Mouse (Mus musculus) limb, embryonic 13.5 days (tissue): ENCODE measurements around the gene Churc1. TPM values are rescaled to one million over a fixed set of nuclear protein-coding genes. Genes with fewer than 3 reads are reported as not detected.
"Not testable (repeated sequence)": the region's sequence is repeated elsewhere in the genome, so short reads cannot be mapped to it uniquely, and the experiment has no call there.

Source experiments
- ATAC-seq: fragments of 200-750 bp; cut with Nextera tagmentation; 2 replicates; pipeline ENCODE4 v1.8.0; 2017; ENCODE audit warnings: low read depth, moderate number of reproducible peaks, moderate TSS enrichment; ENCODE audit not compliant: low FRiP score
- H3K27ac ChIP-seq: fragments of 300-500 bp; sonication (generic); 2 replicates; pipeline ENCODE4 v1.5.1; 2015; ENCODE audit warnings: inconsistent platforms, mild to moderate bottlenecking, moderate library complexity
- H3K27me3 ChIP-seq: fragments of 300-500 bp; sonication (generic); 2 replicates; pipeline ENCODE4 v1.6.1; 2015; ENCODE audit warnings: mild to moderate bottlenecking, inconsistent platforms
- H3K36me3 ChIP-seq: fragments of 300-500 bp; sonication (generic); 2 replicates; pipeline ENCODE4 v1.6.1; 2015; ENCODE audit warnings: inconsistent platforms, mild to moderate bottlenecking, moderate library complexity
- H3K4me1 ChIP-seq: fragments of 300-500 bp; sonication (generic); 2 replicates; pipeline ENCODE4 v1.6.1; 2015; ENCODE audit warnings: inconsistent platforms
- H3K4me2 ChIP-seq: fragments of 300-500 bp; sonication (generic); replicated peaks from 2 replicates; pipeline ENCODE4 v1.6.1; 2015; ENCODE audit warnings: inconsistent platforms, mild to moderate bottlenecking, moderate library complexity
- H3K4me3 ChIP-seq: fragments of 300-500 bp; sonication (generic); 2 replicates; pipeline ENCODE4 v1.5.1; 2015; ENCODE audit warnings: moderate library complexity, mild to moderate bottlenecking, inconsistent platforms
- H3K9ac ChIP-seq: fragments of 300-500 bp; sonication (generic); 2 replicates; pipeline ENCODE4 v1.6.1; 2015; ENCODE audit warnings: mild to moderate bottlenecking, inconsistent platforms
- H3K9me3 ChIP-seq: fragments of 300-500 bp; sonication (generic); 2 replicates; pipeline ENCODE4 v1.6.1; 2016; ENCODE audit warnings: inconsistent platforms
- WGBS: fragments of 180-500 bp; shearing (Covaris S2); methylation state at CpG from one replicate; pipeline ENCODE4 v1.1.7; 2015; 5-methylcytosine and 5-hydroxymethylcytosine counted together
- polyA plus RNA-seq: library from polyadenylated mRNA; unstranded; fragments of >200 nt; fragmentation: Nextera tagmentation; extraction: Ambion mirVana; gene quantifications from 2 replicates; pipeline ENCODE4 v1.2.1, GENCODE M21; 2015

Churc1 gene
- polyA plus RNA-seq, 1 experiment from 2014 or later, result 104 TPM

DNA sequence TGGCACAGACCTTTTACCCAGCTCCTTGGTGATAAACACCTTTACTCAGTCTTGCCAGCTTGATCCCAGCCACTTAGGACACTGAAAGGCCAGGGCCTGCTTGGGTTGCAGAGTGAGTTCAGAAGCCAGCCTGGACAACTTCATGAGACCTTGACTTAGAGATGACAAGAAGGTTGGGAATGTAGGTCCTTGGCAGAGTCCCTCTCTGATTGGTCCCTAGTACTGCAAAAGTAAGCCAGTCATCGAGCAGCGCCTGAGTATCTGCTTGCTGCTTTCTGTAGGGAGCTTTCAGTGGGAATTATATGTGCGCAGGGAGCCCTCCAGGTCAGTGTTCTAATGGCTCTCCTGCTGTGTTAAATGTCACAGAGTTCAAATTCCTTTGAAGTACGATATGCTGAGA, 9.8 kb downstream of the Churc1 start:
- peaks cover 5% of the 10 kb centered on the region for H3K36me3 ChIP-seq
- no peak overlapping the region for H3K4me3 ChIP-seq
- no peaks in the 10 kb centered on the region for H3K27me3 ChIP-seq
- H3K9me3 ChIP-seq, result no peaks in the 10 kb centered on the region
- WGBS, result 52% methylated on average over 4 of the region's 4 CpGs
- H3K27ac ChIP-seq, result no peak overlapping the region
- no peak overlapping the region for H3K9ac ChIP-seq
- ATAC-seq, result no peak
- no peak overlapping the region for H3K4me2 ChIP-seq
- H3K4me1 ChIP-seq, result 0 out of 2 replicates have a peak, but pooled peaks cover 3% of the 10 kb centered on the region

DNA sequence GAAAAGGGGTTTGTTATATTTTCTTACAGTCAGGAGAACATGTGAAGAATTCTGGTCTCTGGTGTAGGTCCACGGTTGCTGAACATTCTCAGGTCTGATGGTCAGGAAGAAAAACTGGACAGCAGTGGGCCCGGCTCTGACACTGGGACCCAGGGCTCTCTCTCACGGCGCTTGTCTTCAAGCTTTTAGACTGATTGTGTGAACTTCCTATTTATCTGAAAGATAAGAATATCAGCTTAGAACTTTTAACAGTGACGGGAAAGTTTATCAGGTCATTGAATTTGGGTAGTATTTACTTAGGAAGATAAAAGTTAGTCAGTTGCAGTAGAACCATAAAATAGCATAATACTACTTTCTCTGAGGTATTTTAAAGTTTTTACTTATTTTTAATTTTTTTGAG, 11.6 kb downstream of the Churc1 start:
- no peak for ATAC-seq
- Histone ChIP-seq H3K27ac (no peak overlapping the region), H3K4me1 (no peaks in the 10 kb centered on the region), H3K27me3 (no peaks in the 10 kb centered on the region), H3K9me3 (no peaks in the 10 kb centered on the region), H3K4me2 (no peak overlapping the region), H3K9ac (no peak overlapping the region), H3K36me3 (peaks cover 5% of the 10 kb centered on the region), H3K4me3 (no peak overlapping the region)
- 91% methylated on average over 5 of the region's 5 CpGs for WGBS

DNA sequence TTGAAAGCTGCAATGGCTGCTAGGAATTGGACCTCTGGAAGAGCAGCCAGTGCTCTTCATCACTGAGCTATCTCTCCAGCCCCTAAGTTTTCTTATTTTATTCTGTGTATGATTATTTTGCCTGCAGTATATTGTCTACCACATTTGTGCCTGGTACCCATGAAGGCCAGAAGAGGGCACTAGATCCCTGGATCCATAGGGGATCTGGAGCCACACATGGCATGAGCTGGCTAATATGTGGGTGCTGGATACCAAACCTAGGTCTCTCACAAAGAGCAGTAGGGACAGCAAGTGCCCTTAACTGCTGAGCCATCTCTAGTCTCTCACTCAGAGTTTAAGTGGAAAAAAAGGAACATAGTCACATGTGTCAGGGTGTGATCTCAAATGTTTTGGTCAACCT, 12.5 kb downstream of the Churc1 start:
- Histone ChIP-seq H3K27me3 (no peaks in the 10 kb centered on the region), H3K9ac (no peak overlapping the region), H3K9me3 (no peaks in the 10 kb centered on the region), H3K4me1 (no peaks in the 10 kb centered on the region), H3K4me3 (no peak overlapping the region), H3K27ac (no peak overlapping the region), H3K4me2 (no peak overlapping the region), H3K36me3 (peaks cover 5% of the 10 kb centered on the region)
- ATAC-seq, result no peak

DNA sequence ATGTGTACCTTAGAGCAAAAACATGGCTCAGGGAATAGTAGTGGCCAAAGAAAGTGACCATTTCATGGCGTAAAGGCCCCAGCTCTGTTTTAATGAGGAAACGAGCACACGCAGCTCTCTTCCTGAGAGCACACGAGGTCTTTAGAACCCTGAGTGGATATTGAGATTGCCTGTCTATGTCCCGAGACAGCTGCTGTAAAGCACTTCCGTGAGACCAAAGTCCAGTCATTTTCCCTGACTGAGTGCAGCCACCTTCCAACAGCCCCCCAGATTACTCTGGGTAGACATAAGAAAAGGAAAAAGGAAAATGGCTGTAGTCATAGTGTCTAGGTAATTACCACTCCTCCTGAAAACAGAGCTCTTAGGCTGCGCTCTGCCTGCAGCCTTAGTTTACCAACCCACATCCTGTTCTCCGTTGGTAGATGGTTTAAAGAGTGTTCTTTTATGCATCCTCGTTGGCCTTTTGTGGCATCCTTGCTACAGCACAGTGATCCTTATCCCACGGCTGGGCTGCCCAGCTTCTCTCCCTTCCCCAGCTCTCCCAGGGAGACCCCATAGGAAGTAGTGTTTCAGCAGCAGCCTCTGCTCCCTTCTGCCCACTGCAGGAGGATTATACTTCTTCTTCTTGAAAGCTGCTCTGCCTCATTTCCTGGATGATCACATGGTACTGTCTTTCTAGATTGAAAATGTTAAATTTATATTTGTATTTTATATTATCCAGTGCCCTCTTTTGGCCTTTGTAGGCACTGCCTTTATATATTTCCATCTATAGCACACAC, 13.2 kb downstream of the Churc1 start:
- 81% methylated on average over 10 of the region's 10 CpGs for WGBS
- H3K4me2 ChIP-seq, result no peak overlapping the region
- no peak overlapping the region for H3K9ac ChIP-seq
- H3K4me3 ChIP-seq, result no peak overlapping the region
- H3K4me1 ChIP-seq, result no peaks in the 10 kb centered on the region
- ATAC-seq, result no peak
- H3K27ac ChIP-seq, result no peak overlapping the region
- H3K36me3 ChIP-seq, result peaks cover 5% of the 10 kb centered on the region
- no peaks in the 10 kb centered on the region for H3K9me3 ChIP-seq
- H3K27me3 ChIP-seq, result no peaks in the 10 kb centered on the region

DNA sequence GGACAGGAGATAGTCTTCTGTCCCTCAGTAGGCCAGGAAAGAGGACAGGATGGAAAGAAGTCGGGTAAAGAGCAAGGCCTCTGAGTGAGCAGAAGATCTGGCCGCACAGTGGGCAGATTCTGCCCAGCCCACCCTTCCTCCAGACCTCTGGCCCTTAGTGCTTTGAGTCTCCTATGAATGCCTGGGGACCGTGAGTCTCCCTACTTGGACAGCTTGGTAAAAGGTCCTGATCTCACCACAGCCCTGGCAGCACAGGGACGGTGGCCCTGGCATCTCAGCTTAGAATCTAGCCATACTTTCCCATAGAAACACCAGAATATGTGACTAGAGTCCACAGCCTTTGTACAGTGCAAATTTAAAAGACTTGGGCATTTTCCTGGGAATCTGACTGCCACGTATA, 14.6 kb downstream of the Churc1 start:
- Histone ChIP-seq H3K4me2 (no peak overlapping the region), H3K9ac (no peak overlapping the region), H3K4me1 (no peaks in the 10 kb centered on the region), H3K4me3 (no peak overlapping the region), H3K9me3 (no peaks in the 10 kb centered on the region), H3K36me3 (peaks cover 5% of the 10 kb centered on the region), H3K27ac (no peak overlapping the region), H3K27me3 (no peaks in the 10 kb centered on the region)
- ATAC-seq, result no peak
- 82% methylated on average over 5 of the region's 5 CpGs for WGBS

DNA sequence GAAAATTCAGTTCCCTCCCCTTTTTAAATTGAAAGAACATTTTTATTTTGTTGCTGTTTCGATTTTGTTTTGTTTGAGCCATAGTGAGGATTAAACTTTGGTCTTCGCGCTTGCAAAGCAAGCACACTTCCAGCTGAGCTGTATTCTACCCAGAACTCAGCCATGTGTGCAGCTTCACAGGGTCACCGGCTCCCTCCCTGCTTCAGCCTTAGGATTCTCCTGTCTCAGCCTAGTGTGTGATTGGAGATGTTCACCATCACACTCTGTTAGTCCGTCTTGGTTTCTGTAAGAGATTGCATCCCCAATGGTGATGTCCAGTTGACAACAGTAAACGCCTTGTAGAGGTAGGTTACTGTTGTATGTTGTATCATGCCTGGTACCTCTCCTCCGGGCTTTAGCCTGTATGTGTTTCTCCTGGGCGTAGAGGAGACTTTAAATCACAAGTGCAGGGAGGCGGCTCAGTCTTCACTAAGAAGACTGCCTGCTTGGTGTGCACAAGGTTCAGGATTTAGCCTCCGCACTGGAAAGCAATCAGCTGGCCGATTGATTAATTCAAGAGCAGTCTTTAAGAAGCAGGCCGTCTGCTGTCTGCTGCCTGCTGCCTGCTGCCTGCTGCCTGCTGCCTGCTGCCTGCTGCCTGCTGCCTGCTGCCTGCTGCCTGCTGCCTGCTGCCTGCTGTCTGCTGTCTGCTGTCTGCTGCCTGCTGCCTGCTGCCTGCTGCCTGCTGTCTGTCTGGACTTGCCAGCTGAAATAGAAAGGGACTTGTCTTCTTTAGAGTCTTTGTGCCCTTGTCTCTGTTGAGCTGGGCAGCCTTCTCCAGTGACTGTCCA, 15.5 kb downstream of the Churc1 start:
- ATAC-seq, result no peak
- 74% methylated on average over 12 of the region's 12 CpGs for WGBS
- H3K9ac ChIP-seq, result no peak overlapping the region
- no peaks in the 10 kb centered on the region for H3K9me3 ChIP-seq
- H3K27ac ChIP-seq, result no peak overlapping the region
- H3K36me3 ChIP-seq, result peaks cover 5% of the 10 kb centered on the region
- no peaks in the 10 kb centered on the region for H3K27me3 ChIP-seq
- H3K4me1 ChIP-seq, result no peaks in the 10 kb centered on the region
- no peak overlapping the region for H3K4me2 ChIP-seq
- H3K4me3 ChIP-seq, result no peak overlapping the region

DNA sequence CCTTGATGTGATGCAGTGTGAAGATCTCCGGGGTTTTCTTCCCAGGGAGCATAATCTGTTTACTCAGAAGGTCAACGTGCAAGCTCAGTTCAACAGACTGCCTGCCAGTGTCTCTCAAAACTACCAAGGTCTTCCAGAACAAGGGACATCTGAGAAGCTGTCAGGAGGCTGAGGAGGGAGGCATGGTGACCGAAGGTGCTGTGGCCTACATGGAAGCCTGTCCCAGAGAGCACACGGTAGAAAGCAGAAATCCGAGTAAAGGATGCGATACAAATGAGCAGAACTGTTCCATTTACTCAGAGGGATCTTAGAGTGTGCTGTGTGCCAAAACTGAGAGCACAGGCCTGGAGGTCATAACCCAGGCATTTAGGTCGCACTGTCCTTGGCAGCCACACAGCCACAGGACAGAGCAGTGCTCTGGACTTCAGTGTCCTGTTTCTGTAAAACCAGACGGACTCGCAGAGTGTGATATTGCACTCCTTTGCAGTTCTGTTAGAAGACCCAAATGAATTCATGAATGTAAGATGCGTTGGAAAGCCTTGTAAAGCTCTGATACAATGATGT, 18.8 kb downstream of the Churc1 start:
- WGBS, result 62% methylated on average over 10 of the region's 10 CpGs
- no peaks in the 10 kb centered on the region; the same call in 1 of the 2 replicates for H3K36me3 ChIP-seq
- H3K27ac ChIP-seq, result no peak overlapping the region
- ATAC-seq, result no peak
- no peak overlapping the region for H3K4me3 ChIP-seq
- no peak overlapping the region for H3K4me2 ChIP-seq
- H3K27me3 ChIP-seq, result no peaks in the 10 kb centered on the region
- H3K9me3 ChIP-seq, result no peaks in the 10 kb centered on the region
- no peak overlapping the region for H3K9ac ChIP-seq
- no peaks in the 10 kb centered on the region for H3K4me1 ChIP-seq

DNA sequence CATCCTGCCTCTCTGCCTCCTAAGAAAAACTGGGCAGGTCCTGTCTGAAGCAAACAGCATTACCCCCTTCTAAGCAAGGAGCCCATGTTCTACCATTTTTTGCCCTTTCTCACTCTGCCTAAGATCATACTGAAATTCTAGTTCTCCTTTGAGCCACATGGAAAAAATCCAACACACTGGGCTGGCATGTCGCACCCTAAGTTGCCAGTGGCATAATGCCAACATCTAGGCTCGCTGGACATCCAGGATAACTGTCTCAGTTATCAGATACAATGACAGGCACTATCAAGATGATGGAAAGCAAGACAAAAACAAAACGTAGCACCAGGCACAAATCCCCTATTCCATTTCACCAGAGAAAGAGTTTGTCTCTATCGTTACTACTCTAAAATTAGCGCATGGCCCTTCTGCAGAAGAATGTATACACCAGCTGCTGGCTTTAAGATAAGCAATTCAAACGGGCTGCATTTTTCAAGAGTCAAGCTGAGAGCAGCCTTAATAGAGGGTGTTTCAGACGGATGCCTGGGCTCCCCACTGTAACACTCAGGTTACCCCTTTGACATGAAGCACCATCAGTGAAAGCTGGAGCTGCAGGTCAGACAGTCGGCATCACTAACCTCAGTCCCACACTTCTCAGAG, 25.2 kb downstream of the Churc1 start:
- no peak overlapping the region for H3K4me2 ChIP-seq
- WGBS, result 63% methylated on average over 8 of the region's 8 CpGs
- no peak for ATAC-seq

DNA sequence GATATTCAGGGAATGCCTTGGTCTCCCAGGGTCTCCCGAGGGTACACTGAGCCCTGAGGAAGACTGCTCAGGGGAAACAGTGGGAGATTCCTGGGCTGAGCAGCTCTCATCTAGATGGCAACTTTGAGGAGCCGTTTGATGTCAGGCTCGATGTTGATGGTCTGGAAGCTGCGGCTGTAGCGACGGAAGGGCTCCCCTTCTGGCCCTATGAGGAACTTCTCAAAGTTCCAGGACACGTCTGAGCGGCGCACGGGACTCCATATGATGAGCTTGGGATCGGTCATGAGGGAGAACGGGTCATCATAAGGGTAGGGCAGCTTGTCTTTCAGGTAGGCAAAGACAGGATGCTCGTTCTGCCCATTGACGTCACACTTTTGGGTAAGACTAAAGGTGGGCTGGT, 27.2 kb downstream of the Churc1 start:
- not testable (repeated sequence) for H3K4me3 ChIP-seq, ATAC-seq, H3K4me2 ChIP-seq, H3K27me3 ChIP-seq, H3K9ac ChIP-seq, H3K9me3 ChIP-seq, H3K36me3 ChIP-seq, H3K27ac ChIP-seq, H3K4me1 ChIP-seq
- 54% methylated on average over 14 of the region's 14 CpGs for WGBS

More for the DNA sequence above, 25.2 kb downstream of the Churc1 start:
- H3K4me1 ChIP-seq, result no peaks in the 10 kb centered on the region
- no peaks in the 10 kb centered on the region for H3K27me3 ChIP-seq
- H3K36me3 ChIP-seq, result no peaks in the 10 kb centered on the region
- no peak overlapping the region for H3K27ac ChIP-seq
- H3K9me3 ChIP-seq, result no peaks in the 10 kb centered on the region
- no peak overlapping the region for H3K9ac ChIP-seq
- H3K4me3 ChIP-seq, result no peak overlapping the region

DNA sequence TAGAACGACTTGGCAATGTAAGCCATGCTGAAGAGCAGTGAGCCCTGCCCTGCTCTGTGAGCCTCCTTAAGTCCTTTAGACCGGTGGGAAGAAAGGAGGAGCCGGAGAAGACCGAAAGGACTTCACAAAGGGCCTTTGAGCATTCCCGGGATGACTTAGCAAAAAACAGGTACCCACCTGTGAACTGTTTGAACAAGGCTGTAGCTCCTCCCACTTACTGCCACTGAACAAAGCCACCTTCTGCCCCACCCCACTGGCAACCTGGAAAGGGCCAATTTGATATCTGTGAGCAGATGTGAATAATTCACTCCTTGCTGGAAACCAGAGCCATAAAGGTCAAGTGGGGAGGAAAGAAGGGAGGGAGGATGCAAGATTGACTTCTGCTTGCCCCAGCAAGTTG, 30.0 kb downstream of the Churc1 start, which contains the start of gene Gpx2:
Gene Gpx2, minus strand, starts transcription at position 205 of the 400 bp plus-strand sequence.
- no peaks in the 10 kb centered on the region for H3K27me3 ChIP-seq
- 81% methylated on average over 5 of the region's 5 CpGs for WGBS

DNA sequence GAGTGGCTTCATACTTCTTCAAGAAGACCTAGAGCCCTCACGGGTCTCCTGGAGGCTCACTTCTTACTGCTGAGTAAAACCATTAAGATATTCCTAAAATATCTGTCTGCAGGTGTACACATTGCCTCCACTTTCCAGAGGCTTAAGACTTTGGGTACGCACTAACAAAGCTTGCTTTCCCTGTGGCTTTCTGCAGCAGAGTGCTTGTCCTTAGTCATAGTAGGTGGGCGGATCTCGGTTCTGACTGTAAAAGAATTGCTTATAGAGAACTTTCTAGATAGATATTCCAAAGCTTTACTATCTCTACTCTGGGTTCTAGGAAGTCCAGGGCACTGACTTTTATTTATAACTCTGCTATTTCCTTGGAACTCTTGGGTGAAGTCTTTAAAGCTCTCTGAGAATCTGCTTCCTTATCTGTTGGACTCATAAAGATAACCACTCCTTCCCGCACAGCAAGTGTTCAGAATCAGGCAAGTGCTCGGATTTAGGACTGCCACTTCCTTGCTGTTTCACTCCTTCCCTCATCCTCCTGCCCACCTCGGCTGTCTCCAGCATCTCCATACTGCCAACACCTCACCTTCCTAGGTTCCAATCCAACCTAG, 31.7 kb downstream of the Churc1 start:
- no peaks in the 10 kb centered on the region for H3K9me3 ChIP-seq
- 81% methylated on average over 7 of the region's 7 CpGs for WGBS
- 0 out of 2 replicates have a peak, but pooled peaks cover 3% of the 10 kb centered on the region for H3K36me3 ChIP-seq
- peaks cover 7% of the 10 kb centered on the region; the same call in 1 of the 2 replicates for H3K4me1 ChIP-seq
- no peaks in the 10 kb centered on the region for H3K27me3 ChIP-seq
- no peak for ATAC-seq
- no peak overlapping the region for H3K4me3 ChIP-seq
- no peak overlapping the region for H3K27ac ChIP-seq
- no peak overlapping the region for H3K9ac ChIP-seq
- no peak overlapping the region for H3K4me2 ChIP-seq

More for the DNA sequence above, 30.0 kb downstream of the Churc1 start, which contains the start of gene Gpx2:
- Histone ChIP-seq H3K4me3 (no peak within 1 kb of the TSS), H3K4me2 (no peak within 1 kb of the TSS), H3K27ac (no peak within 1 kb of the TSS), H3K9me3 (no peaks in the 10 kb centered on the region), H3K4me1 (peaks cover 7% of the 10 kb centered on the region; the same call in 1 of the 2 replicates), H3K9ac (no peak within 1 kb of the TSS), H3K36me3 (0 out of 2 replicates have a peak, but pooled peaks cover 3% of the 10 kb centered on the region)
- no peak for ATAC-seq
